ENCODE assay signal across 22 mouse cellular contexts in the genomic region with DNA sequence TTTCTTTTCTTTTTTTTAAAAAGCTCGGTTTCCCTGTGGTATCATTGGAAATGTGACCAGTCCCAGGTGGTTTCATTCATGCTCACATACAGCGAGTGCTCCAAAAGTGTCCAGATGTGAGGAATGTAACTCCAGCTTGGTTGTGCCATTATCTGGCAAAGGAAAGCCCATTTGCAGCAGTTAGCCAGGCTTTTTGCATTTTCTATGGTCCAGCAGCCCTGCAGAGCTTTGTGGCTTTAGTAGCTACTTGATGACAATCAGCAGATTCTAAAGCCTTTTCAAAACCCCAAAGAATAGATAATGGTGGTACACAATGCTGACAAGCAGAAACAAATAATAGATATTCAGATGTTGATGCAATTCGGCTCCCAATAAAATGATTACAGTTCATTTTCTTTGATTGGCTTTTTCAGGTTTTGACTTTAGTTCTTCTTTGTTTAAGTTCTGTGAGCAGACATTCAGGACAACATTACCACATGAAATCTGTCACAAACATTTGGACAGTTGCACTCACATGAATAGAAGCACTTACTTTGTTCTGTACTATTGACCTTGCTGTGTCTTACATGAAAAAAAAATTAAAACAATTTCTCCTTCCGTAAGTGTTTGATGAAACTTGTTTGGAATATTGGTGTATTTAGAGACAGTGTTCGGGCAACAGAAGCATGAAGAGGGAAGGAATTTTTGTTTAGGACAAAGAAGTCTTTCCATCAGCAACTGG.
DNase-seq lines count a peak whose midpoint lies in the region; ATAC-seq lines count a peak whose summit lies in the region.
"Had no signal": no experiment of that assay in that cellular context is flagged by ENCODE, and none has a peak within 500 bp of the region (broad histone marks: within the 10 kb centered on the region; RNA-seq: fewer than 3 reads in every experiment).

No protein-coding gene starts in this region.

- no peak overlapping the region for H3K27ac ChIP-seq in forebrain, embryonic 14.5 days (ENCODE audit: low read depth, low read length)
- no peak overlapping the region for H3K27ac ChIP-seq in forebrain, embryonic 10.5 days
- peak overlapping the region; percentile 71 for H3K27ac ChIP-seq in lung, embryonic 15.5 days
- H3K27ac ChIP-seq: embryonic facial prominence, embryonic 13.5 days; hindbrain, embryonic 13.5 days; limb, embryonic 15.5 days had no signal

- H3K9me3 ChIP-seq in forebrain, embryonic 14.5 days (replicated peaks; ENCODE audit: control insufficient read depth, low read length): no peaks in the 10 kb centered on the region
- no peaks in the 10 kb centered on the region for H3K9me3 ChIP-seq in forebrain, embryonic 10.5 days
- H3K9me3 ChIP-seq in lung, embryonic 15.5 days: no peaks in the 10 kb centered on the region
- H3K9me3 ChIP-seq: embryonic facial prominence, embryonic 13.5 days; hindbrain, embryonic 13.5 days; limb, embryonic 15.5 days had no signal

- no peaks in the 10 kb centered on the region for H3K36me3 ChIP-seq in forebrain, embryonic 14.5 days (ENCODE audit: control insufficient read depth, insufficient read depth, low read length)
- no peaks in the 10 kb centered on the region for H3K36me3 ChIP-seq in forebrain, embryonic 10.5 days (replicated peaks)
- H3K36me3 ChIP-seq in lung, embryonic 15.5 days: no peaks in the 10 kb centered on the region
- H3K36me3 ChIP-seq: embryonic facial prominence, embryonic 13.5 days; hindbrain, embryonic 13.5 days; limb, embryonic 15.5 days had no signal

- no peaks in the 10 kb centered on the region for H3K27me3 ChIP-seq in forebrain, embryonic 14.5 days (replicated peaks; ENCODE audit: control insufficient read depth, insufficient read depth, low read length)
- H3K27me3 ChIP-seq in forebrain, embryonic 10.5 days (ENCODE audit: poor library complexity, severe bottlenecking): peaks cover 8% of the 10 kb centered on the region; the same call in 1 of the 2 replicates
- H3K27me3 ChIP-seq in lung, embryonic 15.5 days: no peaks in the 10 kb centered on the region
- H3K27me3 ChIP-seq: embryonic facial prominence, embryonic 13.5 days; hindbrain, embryonic 13.5 days; limb, embryonic 15.5 days had no signal

- H3K4me1 ChIP-seq in forebrain, embryonic 14.5 days (ENCODE audit: control insufficient read depth, insufficient read depth, low read length): peaks cover 2% of the 10 kb centered on the region; the same call in 1 of the 2 replicates
- peaks cover 13% of the 10 kb centered on the region for H3K4me1 ChIP-seq in forebrain, embryonic 10.5 days
- H3K4me1 ChIP-seq in lung, embryonic 15.5 days: no peaks in the 10 kb centered on the region
- H3K4me1 ChIP-seq: embryonic facial prominence, embryonic 13.5 days; limb, embryonic 15.5 days had no signal

- peak; percentile 62 for ATAC-seq in forebrain, embryonic 14.5 days
- peak; percentile 95 for ATAC-seq in lung, embryonic 15.5 days (ENCODE audit: borderline replicate concordance, extremely low read depth, low FRiP score, low TSS enrichment)
- ATAC-seq in megakaryocyte, adult 5-6 weeks (ENCODE audit: poor library complexity, severe bottlenecking): no peak
- ATAC-seq: intestine, postnatal 0 days; liver, postnatal 0 days had no signal

- 35% methylated on average over 5 of the region's 5 CpGs for WGBS in forebrain, embryonic 14.5 days
- 48% methylated on average over 5 of the region's 5 CpGs for WGBS in forebrain, embryonic 10.5 days
- WGBS in lung, embryonic 15.5 days: 38% methylated on average over 5 of the region's 5 CpGs

- DNase-seq in forebrain, embryonic 14.5 days (ENCODE audit: low spot score): peak; percentile 47
- no peak for DNase-seq in forebrain, embryonic 10.5 days (ENCODE audit: extremely low spot score, low spot score)
- DNase-seq in retina, embryonic 14.5 days (ENCODE audit: low spot score): peak; percentile 28
- no peak for DNase-seq in retina, postnatal 1 day
- DNase-seq in adrenal gland, postnatal 10 days: no peak
- DNase-seq in layer of hippocampus, postnatal 25 days (ENCODE audit: extremely low spot score in 1 of 2, low spot score in 1 of 2): no peak
- DNase-seq: cerebellum, adult 11 months; cerebellum, postnatal 14 days; gastrocnemius, postnatal 36 days; heart, postnatal 10 days; liver, postnatal 0 days; midbrain, embryonic 14.5 days; right cerebral cortex, adult 18-20 months; spleen, adult 18-20 months; thymus, adult 18-20 months had no signal

- H3K4me3 ChIP-seq in forebrain, embryonic 14.5 days (ENCODE audit: low read depth, low read length): no peak overlapping the region
- no peak overlapping the region for H3K4me3 ChIP-seq in forebrain, embryonic 10.5 days
- no peak overlapping the region for H3K4me3 ChIP-seq in lung, embryonic 15.5 days
- H3K4me3 ChIP-seq: embryonic facial prominence, embryonic 13.5 days; hindbrain, embryonic 13.5 days; limb, embryonic 15.5 days; myocyte had no signal

- H3K9ac ChIP-seq in forebrain, embryonic 14.5 days (ENCODE audit: low read length): no peak overlapping the region
- no peak overlapping the region for H3K9ac ChIP-seq in lung, embryonic 15.5 days
- H3K9ac ChIP-seq: embryonic facial prominence, embryonic 13.5 days; hindbrain, embryonic 13.5 days; limb, embryonic 15.5 days; liver, postnatal 0 days had no signal

- H3K4me2 ChIP-seq in forebrain, embryonic 14.5 days (ENCODE audit: low read length): no peak overlapping the region
- H3K4me2 ChIP-seq in lung, embryonic 15.5 days: no peak overlapping the region
- H3K4me2 ChIP-seq: embryonic facial prominence, embryonic 13.5 days; hindbrain, embryonic 13.5 days; limb, embryonic 15.5 days had no signal

Comparison
In these comparisons a context has a peak if more than half of its experiments do, and no peak if none do; other contexts are left out.
1. DNase-seq: peak in forebrain, embryonic 14.5 days (single experiment) and retina, embryonic 14.5 days (single experiment); none in forebrain, embryonic 10.5 days (single experiment), retina, postnatal 1 day (single experiment), adrenal gland, postnatal 10 days (single experiment) and layer of hippocampus, postnatal 25 days (0 of 2).